Mouse (Mus musculus) liver, adult 2 months (tissue): ENCODE measurements around the gene Trip6.

ENCODE experiments used
- CTCF ChIP-seq: fragments of 200-500 bp; IDR thresholded peaks from 2 replicates; pipeline ENCODE4 v1.5.1; 2011; ENCODE audit warnings: low read depth, low read length, control low read depth
- POLR2A ChIP-seq: fragments of 200-500 bp; IDR thresholded peaks from 2 replicates; pipeline ENCODE4 v1.6.1; 2011; ENCODE audit warnings: low read length, control low read depth; ENCODE audit not compliant: insufficient read depth; ENCODE audit errors: extremely low read depth

DNA sequence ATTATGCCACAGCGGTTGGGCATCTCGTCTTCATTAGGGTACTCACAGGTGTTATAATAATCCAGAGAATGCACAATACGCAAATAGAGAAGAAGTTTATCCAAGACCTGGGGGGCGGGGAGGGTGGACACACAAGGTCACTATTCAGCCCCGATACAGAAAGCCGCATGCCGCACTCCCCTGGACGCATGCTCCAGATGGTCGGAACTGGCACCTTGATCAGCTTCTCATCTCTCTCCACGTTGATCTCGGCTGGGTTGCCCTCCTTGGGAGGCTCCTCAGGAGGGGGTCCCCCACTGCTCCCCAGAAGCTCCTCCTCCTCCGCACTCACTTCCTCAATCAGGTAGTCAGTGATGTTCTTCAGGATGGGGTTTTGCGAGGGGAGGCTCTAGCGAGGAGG lies 17.1 kb downstream of the Trip6 start:
- no peak for TF ChIP-seq CTCF
- TF ChIP-seq POLR2A: no peak
